Mouse (Mus musculus): ENCODE results near the gene Cox19.

Gene Cox19

DNA sequence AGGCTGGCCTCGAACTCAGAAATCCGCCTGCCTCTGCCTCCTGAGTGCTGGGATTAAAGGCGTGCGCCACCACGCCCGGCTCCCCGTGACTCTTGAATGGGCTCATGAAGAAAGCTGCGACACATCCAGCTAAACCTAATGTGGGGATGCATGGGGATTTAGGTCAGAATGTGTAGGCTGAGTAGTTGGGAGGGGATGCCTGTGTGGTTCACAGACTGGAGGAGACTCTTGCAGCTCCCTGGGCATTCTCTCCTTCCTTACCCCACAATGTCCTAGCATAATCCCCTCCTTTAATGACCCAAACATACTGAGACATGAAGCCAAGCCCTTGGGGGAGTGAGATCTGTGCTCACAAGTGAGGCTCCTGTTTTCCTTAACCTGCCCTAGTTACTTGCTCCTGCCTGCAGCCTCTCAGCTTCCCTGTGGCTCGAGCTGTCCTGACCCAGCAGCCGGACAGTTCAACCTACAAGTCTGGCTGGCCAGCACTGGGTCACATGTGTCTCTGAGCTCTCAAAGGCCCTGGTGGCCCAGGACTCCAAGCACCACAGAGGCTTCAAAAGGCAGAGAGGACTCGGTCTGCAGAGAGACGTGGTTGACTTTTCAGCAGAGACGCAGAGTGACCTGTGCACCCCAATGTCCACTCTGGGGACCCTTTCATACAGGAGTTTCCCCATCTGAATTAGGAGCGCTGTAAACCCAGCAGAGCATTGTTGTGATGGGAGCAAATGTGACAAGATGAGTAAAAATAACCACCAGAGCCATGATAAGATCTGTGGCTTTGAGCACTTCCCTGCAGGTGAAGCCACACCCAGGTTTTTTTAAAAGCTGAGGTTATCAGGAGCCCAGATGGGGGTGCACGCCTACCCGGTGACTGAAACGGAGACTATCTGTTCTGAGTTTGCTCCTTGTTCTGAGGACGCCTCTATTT is 30.6 kb upstream of the Cox19 start:
- peak; percentile 37 for DNase-seq (ENCODE audit: low spot score)

DNA sequence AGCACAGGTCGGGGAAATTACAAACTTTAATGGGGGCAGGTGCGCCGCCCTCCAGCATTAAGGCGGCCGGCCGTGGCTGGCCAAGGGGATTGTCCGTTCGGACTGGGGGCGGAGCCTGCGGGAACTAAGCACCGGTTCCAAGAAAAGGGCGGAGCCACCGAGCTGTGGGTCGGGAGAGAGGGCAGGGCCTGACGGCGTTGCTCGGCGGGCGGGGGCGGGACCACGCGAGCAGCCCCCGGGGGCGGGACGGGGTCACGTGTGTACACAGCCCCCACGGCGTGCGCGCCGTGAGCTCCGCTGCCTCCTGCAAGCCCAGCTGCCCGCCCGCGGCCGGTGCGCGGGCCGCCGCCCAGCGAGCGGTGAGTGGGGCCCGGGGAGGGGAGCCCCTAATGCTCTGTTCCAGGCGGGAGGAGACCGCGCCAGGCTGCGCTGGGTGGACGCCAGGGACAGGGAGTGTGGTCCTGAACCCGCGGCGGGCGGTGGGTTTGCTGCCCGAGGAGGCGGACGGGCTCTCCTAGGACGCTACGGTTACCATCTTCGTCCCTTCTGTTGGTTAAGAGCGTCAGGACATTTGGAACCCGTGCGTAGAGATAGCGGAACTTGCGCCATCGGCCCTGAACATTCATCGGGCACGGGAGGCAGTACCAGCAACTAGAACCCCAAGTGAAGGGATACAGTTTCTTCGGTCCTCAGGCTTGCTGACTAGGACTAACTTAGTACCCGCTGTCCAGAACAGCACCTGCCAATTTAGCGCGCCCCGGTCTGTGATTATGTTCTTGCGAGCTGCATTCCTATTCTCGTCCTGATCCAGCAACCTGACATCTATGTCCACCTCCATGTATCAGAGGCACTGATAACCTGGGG is 29.4 kb upstream of the Cox19 start:
- peak; percentile 96 for DNase-seq (ENCODE audit: low spot score)

DNA sequence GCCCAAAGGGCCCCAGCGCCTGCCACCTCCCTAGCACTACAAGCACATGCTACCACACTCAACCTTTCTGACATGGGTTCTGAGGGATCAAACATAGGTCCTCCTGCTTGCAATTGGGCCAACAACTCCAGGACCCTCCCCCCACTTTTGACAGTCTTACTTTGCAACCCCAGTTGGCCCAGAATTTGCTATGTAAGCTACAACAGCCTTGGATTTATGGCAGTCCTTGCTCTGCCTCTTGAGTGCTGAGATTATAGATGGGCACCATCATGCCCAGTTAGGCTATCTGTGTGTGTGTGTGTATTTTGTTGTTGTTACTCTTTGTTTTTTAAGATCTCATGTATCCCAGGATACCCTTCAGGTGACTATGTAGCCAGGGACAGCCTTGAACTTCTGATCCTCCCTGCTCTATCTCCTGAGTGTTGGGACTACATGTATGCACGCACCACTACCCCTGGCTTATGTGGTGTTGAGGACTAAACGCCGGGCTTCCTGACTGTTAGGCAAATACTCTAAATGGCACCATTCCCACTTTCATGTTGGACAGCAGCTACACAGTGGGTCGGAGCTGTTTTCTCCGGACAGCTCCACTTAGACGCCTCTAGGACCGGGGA is 28.7 kb upstream of the Cox19 start:
- no peak for DNase-seq (ENCODE audit: low spot score)

DNA sequence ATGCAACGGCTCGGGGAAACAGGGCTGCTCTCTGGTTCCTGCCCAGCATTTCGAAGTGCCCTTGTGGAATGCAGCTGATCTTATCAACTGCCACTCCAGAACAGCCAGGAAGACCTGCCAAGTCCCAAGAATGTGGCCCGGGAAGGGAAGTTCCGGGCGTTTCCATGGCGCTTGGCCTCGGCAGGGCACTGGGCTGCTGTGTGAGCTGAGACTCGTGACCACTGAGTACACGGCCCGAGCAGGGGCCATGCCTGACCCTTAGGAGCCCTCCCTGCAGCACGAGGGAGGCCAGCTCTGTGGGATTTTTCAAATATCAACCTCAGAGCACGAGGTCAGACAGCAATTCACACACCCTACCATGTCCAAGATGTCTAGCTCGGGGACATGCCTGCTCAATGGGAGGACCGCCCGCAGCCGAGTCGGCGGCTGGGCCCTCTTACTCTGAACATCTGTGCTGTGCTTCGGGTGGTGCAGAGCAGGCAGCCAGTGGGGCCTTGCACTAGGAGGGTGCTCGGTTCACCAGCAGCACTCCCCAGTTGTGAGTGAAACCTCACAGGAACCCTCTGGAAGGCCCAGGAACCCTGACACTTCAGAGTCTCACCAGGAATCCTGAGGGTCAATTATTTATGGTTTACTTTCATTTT is 27.9 kb upstream of the Cox19 start:
- DNase-seq (ENCODE audit: low spot score), result peak; percentile 80

DNA sequence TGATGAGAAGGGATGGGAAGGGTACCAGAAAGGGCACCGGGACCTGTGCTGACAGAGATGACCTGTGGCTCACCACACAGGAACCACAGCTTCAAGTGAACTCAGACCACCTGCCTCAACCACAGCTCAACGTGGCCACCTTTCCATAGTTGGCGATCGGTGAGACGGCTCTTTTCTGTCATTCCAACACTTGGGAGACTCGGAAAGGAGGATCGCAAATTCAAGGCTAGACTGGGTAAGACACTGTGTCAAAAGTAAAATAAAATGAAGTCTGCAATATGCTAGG is 27.0 kb upstream of the Cox19 start:
- no peak for DNase-seq (ENCODE audit: low spot score)

DNA sequence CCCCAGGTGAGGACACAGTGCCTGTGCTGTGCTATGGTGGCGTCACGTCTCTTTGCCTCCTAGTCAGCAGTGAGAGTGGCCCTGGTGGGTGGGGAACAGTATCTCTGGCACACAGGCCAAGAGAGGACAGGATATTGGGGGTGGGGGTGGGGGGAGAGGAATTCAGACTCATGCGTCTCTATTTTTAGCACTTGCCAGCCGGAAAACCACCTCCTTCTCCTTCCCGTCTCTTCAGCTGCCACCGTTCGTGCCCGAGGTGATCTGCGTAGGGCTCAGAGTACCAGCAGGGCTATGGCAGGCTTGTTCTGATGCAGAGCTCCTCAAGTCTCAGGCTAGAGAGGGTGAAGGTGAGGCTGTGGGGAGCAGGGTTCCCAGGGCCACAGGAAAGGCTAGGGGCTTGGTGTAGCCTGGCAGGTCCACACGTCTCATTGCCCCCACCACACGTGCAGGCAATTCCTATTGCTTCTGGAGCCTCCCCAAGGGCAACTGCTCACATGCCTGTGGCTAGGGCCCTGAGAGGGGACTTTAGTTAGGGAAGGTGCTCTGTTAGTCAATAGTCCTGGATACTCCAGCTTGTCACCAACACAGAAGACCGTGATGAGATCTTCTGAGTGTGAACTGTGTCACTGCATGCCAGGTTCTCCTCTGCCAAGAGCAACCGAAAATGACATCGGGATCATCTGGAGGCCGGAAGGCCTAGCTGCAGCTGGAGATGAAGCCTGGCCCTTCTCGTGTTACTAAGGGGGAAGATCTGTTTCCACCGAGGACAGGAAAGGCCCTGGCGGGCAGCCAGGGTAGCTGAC is 26.5 kb upstream of the Cox19 start, which contains the start of gene Gpr146:
TSS of gene Gpr146 (plus strand) at position 230 of the 803 bp plus-strand sequence.
- peak; percentile 53 for DNase-seq (ENCODE audit: low spot score)

DNA sequence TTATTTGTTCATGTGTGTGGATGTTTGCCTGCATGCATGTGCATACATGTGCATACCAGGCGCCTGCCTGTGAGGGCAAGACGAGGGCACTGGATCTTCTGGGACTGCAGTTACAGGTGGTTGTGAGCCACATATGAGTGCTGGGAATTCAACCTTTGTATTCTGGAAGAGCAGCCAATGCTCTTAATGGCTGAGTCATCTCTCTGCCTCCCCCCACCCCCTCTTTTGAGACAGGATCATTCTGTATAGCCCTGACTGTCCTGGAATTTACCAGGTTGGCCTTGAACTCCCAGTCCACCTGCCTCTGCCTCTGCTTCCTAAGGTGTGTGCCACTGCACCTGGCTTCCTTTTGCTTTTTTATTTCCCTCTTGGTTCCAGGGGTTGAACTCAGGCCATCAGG is 23.6 kb upstream of the Cox19 start:
- DNase-seq (ENCODE audit: low spot score), result no peak

DNA sequence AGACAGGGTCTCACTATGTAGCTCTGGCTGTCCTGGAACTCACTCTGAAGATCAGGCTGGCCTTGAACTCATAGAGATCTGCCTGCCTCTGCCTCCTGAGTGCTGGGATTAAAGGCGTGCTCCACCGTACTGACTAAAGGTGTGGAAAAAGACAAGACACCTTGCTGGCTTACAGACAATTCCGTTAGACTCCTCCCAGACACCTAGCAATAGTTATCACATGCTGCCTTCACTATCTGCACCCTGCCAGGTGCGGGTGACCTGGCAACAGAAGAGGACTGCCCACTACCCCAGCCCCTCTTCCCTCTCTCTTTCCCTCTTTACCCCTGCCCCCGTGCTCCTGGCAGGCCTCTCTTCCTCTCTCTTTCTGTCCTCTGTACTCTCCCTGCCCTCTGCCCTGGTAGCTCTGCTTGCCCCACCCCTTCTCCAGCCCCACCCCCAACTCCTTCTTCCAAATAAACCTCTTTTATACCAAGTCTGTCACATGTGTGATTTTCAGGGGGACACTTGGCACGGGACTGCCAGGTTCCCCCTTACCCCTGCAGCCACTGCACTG is 22.7 kb upstream of the Cox19 start:
- DNase-seq (ENCODE audit: low spot score), result no peak

DNA sequence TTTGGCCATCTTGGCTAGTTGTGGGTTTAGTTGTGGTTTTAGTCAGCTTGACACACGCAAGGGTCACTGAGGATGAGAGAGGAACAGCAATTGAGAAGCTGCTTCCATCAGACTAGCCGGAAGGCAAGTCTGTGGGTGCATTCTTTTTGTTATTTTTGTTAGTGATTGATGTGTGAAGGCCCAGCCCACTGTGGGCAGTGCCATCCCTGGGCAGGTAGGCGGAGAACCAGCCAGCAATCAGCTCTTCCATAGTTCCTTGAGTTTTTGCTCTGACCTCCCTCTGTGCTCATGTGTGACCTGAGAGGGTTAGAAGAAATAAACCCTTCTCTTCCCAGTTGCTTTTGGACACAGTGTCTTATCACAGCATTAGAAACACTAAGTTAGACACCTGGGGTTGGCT is 21.9 kb upstream of the Cox19 start:
- DNase-seq (ENCODE audit: low spot score), result no peak

DNA sequence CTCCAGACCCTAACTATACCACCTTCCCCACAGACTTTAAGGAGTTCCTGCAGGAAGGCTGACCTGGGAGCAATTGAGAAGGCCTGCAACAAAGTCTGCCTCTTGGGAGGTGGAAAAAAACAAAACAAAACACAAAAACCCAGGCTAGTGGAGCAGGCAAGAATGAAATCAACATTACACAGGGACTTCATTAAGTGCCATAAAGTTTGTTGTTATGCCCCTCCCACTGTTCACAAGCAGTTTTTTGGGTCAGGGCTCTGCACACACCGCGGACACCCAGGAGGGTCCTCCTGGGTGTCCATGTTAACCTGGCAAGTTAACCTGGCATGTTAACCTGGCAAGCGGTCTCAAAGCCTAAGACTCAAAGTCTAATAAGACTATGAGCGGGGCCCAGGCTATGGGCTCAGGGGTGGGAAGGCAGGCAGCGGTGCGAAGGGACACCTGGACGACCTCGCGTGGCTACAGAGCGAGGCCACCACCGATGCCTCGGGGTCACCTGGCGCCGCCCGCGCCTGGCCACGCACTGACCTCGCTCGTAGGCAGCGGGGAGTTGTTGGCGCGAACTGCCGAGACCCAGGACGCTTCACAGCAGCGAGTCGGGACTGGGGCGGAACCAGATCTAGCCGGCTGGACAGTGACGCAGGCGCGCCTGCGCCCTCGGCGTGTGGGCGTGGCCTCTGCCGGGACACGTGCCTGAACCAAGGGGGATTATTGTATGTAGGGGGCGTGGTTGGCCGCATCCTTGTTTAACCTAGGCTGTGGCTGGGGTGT is 20.6 kb upstream of the Cox19 start:
- DNase-seq (ENCODE audit: low spot score), result peak; percentile 91

DNA sequence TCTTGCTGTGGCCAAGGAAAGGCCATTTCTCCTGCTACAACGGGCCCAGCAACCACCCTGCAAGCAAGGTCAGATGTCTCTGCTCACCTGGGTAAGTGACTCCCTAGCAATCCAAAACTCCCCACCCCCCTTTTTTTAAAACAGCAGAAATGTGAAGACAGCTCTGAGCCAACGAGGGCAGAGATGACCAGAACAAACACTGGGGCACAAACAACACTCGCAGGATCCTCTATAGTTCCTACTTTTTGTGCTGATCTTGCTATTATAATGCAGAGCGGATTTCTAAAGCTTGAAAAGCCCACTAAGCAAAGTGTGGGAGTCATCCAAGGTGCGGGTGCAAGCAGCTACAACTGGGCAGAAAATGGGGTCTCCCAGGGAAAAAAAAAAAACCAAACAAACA is 19.9 kb upstream of the Cox19 start:
- no peak for DNase-seq (ENCODE audit: low spot score)

DNA sequence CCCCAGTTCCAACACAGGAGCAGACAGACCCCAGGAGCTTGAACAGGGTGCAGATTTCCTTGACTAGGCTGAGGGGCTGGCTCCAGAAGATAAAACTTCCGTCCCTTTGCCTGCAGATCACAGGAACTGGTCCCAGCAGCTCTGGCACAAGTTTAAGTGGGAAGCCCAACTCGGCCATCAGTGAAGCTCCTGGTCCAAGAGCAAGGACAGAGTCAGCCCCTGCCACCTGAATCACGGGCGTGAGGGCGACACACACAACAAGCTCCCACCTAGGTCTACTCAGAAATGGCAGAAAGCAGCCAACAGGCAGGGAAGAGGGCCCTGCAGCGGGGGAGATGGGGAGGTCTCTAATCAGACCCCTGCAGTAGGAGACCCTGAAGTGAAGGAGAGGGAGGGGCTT is 19.1 kb upstream of the Cox19 start:
- DNase-seq (ENCODE audit: low spot score), result no peak

DNA sequence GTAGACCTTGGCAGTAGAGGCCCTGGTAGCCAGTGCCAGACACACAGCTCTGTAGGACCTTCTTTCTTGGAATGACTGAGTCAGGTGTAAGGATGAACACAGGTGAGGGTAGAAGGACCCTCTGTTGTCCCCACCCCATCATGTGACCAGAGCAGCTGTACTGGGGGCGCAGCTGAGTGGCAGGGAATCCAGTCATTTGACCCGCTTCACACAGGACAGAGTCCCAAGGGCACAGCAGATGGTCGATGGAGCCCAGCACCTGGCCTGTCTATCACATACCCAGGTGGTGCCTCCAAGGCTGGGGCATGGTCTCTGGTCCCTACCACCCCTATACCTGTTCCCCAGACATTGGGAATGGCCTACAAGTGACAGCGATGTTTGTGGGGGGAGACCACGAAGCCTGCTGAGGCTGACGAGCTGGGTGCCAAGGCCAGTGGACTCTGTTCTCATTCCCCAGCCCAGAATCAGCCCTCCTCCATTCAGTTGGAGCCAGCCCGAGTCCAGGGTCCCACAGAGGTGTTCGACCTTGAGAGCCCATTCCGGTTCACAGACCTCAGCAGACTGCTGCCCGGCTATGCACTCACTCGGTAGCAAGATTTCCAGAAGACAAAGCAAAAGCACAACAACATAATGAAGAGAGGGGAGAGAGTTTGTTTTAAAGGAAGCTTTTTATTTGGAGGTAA is 17.6 kb upstream of the Cox19 start:
- DNase-seq (ENCODE audit: low spot score), result no peak

DNA sequence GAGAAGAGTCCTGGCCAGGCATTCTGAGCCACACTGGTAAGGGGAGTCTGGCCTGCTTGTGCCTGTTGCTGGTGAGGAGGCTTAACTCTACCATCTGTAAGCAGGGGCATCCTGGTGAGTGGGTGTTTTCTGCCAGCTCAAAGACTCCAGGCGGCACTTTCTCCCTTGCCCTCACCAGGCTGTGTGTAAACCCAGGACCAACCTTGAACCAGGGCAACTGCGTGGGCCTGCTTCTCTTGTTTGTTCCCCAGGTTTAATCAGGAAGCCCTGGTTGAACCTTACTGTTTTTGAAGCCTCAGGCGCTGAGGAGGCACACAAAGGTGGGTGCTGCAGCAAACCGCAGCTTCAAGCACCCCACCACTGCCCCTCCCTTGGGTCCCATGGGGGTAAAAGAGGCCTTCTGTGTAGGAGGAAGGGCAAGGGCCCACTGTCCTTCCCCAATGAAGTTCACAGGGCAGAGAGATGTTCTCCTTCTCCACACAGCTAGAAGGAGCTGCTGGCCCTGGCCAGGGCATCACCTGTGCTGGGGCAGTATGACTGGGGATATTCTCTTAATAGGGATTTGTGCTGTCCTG is 16.8 kb upstream of the Cox19 start:
- no peak for DNase-seq (ENCODE audit: low spot score)

DNA sequence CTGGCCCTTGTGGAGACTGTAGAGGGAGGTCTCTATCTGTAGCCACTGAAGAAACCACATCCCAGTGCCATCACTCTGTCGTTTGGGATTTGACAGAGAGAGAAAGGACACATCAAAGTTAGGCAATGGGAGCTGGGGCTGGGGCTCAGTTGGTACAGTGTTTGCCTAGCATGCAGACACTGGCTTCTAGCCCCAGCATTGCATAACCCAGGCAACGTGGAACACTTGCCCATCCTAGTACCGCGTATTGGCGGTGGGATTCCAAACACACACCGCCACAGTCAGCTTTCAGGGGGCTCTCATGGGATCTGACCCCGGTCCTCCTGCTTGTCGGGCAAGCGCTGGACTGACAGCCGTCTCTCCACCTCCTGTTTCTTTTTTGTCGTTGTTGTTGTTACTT is 15.3 kb upstream of the Cox19 start:
- no peak for DNase-seq (ENCODE audit: low spot score)

DNA sequence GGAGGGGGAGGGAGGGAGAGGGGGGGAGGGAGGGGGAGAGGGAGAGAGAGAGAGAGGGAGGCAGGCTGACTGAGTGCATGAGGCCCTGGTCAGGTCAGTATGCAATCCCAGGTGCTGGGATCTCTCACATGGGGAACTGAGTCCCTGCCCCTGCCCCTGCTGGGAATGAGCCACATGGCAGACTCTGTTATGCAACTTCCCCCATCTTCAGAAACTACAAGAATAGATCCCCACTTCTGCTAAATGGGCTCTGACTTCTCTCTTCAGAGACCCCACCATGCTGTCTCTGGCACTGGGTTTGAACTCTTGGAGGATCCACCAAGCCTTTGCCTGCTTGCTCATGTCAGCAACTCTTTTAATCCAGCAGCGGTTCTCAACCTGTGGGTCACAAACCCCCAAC is 14.6 kb upstream of the Cox19 start:
- DNase-seq (ENCODE audit: low spot score), result no peak

DNA sequence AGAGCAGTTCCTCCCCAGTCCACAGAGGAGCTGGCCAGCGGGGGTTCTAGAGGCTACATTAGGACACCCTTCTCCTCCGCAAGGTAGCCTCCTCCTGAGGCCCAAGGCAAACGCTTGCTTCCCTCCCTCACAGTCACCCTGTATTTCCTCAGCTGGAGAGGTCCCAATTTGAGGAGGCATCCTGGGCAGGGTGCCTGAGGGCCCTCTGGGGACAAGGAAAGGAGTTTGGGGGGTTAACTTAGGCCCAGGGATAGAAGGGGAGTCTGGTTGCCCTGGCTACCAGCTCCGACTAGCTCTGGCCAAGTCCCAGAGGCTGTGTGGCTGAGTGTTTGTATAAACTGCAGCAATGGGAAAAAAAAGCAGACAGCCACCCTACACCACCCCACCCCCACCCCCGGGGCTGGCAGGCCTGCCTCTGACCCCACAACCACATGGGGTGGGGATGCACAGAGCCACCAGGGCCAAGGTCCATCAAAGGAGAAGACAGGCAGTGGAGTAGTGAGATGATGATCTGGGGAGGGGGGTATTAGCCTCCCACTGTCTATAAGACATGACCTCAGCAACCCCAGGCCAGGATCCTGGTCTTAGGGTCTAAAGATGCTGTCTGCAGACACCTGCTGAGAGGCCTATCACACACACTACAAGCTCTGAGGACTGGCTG is 13.8 kb upstream of the Cox19 start:
- no peak for DNase-seq (ENCODE audit: low spot score)

DNA sequence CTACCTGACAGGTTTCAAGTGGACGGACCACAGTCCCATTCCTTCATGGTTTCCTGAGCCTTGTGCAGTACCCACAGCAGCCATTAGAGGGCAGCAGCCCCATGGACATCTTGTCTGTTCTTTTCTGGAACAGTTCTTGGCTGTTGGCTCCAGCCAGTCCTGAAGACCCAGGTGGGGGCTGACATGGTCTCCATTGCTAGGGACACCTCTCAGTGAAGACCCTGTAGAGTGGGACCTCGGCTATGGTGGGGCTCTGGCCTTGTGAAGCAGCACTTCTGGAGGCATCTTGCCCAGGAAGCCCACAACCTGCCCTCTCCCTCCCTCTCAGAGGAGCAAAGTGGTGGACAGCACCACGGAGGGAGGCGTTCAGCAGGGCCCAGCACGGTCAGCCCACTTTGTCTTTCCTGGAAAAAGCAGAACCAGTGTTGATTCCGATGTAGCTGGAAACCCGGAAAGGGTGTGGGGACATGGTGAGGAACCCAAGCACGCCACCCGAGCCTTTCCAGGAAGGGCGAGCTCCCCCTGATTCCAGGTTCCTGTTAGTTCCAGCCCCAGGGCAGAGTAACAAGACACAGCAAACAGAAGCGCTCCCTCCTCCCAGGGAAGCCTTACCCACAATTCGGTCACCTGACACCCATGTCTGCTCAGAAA is 13.2 kb upstream of the Cox19 start:
- DNase-seq (ENCODE audit: low spot score), result peak; percentile 93
